Mouse (Mus musculus) limb, embryonic 10.5 days (tissue): ENCODE measurements around the gene Gabrb1. TPM values are rescaled to one million over a fixed set of nuclear protein-coding genes. Genes with fewer than 3 reads are reported as not detected.
A peak's percentile ranks its signal among the peaks of the same experiment; 100 is the strongest.

Experiments
- DNase-seq: peaks from one replicate; pipeline ENCODE4 v3.0.0-alpha.2; 2017; ENCODE audit warnings: low spot score
- H3K27ac ChIP-seq: fragments of 300-500 bp; sonication (generic); 2 replicates; pipeline ENCODE4 v1.5.1; 2016; ENCODE audit warnings: mild to moderate bottlenecking
- H3K27me3 ChIP-seq: fragments of 300-500 bp; sonication (generic); 2 replicates; pipeline ENCODE4 v1.6.1; 2016; ENCODE audit warnings: low read depth, mild to moderate bottlenecking; ENCODE audit not compliant: poor library complexity, severe bottlenecking
- H3K36me3 ChIP-seq: fragments of 300-500 bp; sonication (generic); 2 replicates; pipeline ENCODE4 v1.6.1; 2016; ENCODE audit warnings: mild to moderate bottlenecking, moderate library complexity
- H3K4me1 ChIP-seq: fragments of 300-500 bp; sonication (generic); 2 replicates; pipeline ENCODE4 v1.6.1; 2016
- H3K4me3 ChIP-seq: fragments of 300-500 bp; sonication (generic); 2 replicates; pipeline ENCODE4 v1.5.1; 2016; ENCODE audit warnings: mild to moderate bottlenecking, moderate library complexity
- H3K9me3 ChIP-seq: fragments of 300-500 bp; sonication (generic); replicated peaks from 2 replicates; pipeline ENCODE4 v1.6.1; 2016; ENCODE audit warnings: mild to moderate bottlenecking
- WGBS: fragments of 180-500 bp; shearing (Covaris S2); methylation state at CpG from one replicate; pipeline ENCODE4 v1.1.7; 2016; 5-methylcytosine and 5-hydroxymethylcytosine counted together
- polyA plus RNA-seq: library from polyadenylated mRNA; unstranded; fragments of >200 nt; fragmentation: Nextera tagmentation; extraction: Ambion mirVana; gene quantifications from 2 replicates; pipeline ENCODE4 v1.2.1, GENCODE M21; 2016

Gabrb1 gene
- polyA plus RNA-seq: 0.01 and 0.04 TPM in 2 replicates

DNA sequence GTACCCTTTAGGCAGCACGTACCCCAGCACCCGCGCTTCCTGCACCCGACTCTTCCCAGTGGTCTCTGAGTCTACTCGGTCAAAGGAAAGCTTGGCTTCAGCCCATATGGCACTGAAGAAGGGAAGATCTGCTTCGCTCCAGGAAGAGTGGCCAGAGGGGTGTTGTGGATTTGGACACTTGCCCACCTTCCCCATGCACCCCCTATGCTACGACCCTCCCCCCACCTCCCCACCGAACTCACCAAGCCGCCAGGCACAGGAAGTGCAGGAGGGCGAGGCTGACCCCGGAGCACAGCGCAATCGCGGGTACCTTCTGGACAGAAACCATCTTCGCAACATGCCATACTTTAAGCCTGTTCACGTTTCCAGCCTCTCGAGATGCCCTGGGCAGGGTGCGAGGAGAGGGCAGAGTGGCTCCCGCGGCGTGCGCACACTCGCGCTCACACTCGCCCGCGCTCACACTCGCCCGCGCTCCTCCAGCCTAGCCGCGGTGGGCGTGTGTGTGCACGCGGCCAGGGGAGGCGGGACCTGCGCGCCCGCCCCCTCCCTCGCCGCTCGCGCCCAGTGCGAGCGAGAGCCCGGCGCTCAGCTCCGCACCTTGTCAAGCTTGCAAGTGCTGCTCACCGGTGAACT lies at the start of gene Gabrb1:
Gabrb1 (plus strand) TSS at position 632 of the 633 bp plus-strand sequence.
- H3K36me3 ChIP-seq: no peaks in the 10 kb centered on the region
- WGBS: 0% methylated on average over 49 of the region's 49 CpGs
- H3K27ac ChIP-seq: peak within 1 kb of the TSS; percentile 50; the same call in 1 of the 2 replicates
- peak; percentile 61 for DNase-seq
- peak within 1 kb of the TSS; percentile 63 for H3K4me3 ChIP-seq
- H3K9me3 ChIP-seq: no peaks in the 10 kb centered on the region
- peaks cover 43% of the 10 kb centered on the region for H3K27me3 ChIP-seq
- peaks cover 20% of the 10 kb centered on the region for H3K4me1 ChIP-seq

DNA sequence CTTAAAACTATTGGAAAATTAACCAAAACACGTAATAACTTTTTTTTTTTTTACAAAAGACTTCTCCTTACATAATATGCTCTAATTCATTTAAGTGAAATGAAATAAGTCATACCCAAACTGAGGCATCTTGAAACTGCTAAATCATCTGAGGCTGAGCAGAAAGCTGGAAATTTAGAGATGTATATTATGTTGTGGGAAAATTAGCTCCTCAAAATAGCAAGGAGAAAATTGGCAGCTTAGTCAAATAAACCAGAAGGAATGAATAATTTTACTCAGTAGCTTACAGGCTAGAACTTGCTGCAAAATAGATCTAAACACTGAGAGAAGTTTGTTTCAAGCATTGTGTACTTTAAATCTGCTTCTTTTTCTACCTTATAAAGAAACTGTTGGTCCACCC lies 49.2 kb upstream of the Gabrb1 start:
- Histone ChIP-seq H3K9me3 (no peaks in the 10 kb centered on the region), H3K4me1 (no peaks in the 10 kb centered on the region), H3K36me3 (no peaks in the 10 kb centered on the region), H3K4me3 (no peak overlapping the region), H3K27ac (no peak overlapping the region), H3K27me3 (no peaks in the 10 kb centered on the region)
- DNase-seq: no peak
- 86% methylated on average over 1 of the region's 1 CpGs for WGBS

DNA sequence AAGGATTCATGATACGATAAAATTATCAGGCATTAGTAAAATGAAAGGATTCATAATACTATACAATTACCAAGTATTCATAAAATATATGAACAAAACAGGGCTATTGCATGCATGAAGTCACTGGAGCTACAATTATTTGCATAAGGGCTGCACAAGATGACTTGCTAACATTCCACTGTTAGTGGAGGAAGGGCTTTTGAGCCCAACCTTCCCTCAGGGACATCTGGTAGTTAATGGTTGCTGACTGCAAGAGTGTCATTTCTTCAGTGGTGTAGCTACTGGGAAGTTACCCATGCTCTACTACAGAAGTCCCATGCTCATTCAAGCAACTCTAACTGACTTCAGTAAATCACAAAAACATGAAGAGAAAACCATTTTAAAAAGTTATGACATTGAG lies 43.6 kb upstream of the Gabrb1 start:
- H3K36me3 ChIP-seq: no peaks in the 10 kb centered on the region
- WGBS: 93% methylated on average over 1 of the region's 1 CpGs
- no peak overlapping the region for H3K27ac ChIP-seq
- no peaks in the 10 kb centered on the region for H3K27me3 ChIP-seq
- H3K4me1 ChIP-seq: no peaks in the 10 kb centered on the region
- no peak overlapping the region for H3K4me3 ChIP-seq
- DNase-seq: no peak
- H3K9me3 ChIP-seq: no peaks in the 10 kb centered on the region

DNA sequence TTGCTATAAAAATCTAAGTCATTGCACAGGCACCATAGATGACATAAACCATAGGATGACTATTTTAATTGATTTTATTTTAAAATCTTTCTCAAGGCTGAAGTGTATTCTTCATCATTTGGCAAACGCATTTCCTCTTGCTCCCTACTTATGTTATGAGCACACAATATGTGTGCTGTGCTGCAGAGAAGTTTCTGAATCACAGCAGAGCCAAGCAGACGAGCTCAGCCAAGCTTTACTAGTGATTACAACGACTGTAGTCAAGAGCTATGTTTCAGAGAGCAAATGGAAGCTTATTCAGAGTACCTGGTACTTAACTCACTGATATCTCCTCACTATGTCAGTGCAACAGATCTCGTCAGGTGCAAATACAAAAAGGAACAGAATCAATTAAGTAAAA lies 41.2 kb upstream of the Gabrb1 start:
- Histone ChIP-seq H3K9me3 (no peaks in the 10 kb centered on the region), H3K36me3 (no peaks in the 10 kb centered on the region), H3K27me3 (no peaks in the 10 kb centered on the region), H3K4me1 (no peaks in the 10 kb centered on the region), H3K4me3 (no peak overlapping the region), H3K27ac (no peak overlapping the region)
- 81% methylated on average over 4 of the region's 4 CpGs for WGBS
- DNase-seq: no peak

DNA sequence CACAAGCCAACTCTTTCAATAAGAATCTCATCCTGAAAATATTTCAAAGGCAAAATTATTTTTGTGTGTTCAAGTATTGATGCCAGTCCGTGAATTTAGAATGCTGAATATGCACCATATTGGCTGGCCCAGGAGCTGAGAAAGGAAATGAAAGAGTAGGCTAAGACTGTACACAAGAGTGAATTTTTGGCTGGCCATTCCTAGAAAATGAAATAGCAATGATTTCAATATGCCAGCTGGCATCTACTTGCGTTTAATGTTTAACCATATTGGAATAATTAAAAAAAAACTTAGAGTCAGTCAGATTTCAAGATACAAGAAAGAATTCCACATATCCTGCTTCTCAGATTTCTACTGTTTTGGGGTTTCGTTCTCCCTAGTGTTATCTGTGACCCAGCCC lies 30.1 kb upstream of the Gabrb1 start:
- DNase-seq: no peak
- Histone ChIP-seq H3K27ac (no peak overlapping the region), H3K9me3 (no peaks in the 10 kb centered on the region), H3K36me3 (no peaks in the 10 kb centered on the region), H3K4me3 (no peak overlapping the region), H3K4me1 (no peaks in the 10 kb centered on the region), H3K27me3 (no peaks in the 10 kb centered on the region)
- 96% methylated on average over 3 of the region's 3 CpGs for WGBS

DNA sequence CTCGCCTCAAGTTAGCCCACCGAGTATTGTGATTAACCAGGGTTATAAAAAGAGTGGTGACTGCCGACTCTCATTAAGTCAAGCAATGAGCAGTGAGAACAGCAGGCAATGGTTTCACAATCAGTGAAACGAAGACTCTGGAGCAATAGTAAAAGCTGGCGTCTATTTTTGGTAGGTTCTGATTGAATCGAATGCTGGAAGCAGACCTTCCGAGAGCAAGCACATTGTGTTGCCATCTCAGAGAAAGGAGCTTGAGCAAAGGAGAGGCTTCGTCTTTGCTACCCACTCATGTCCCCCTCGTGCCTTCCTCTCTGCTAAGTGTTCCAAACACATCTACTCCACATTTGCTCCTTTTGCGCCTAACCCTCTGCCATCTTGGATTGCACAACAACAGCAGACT lies 18.1 kb upstream of the Gabrb1 start:
- no peaks in the 10 kb centered on the region for H3K27me3 ChIP-seq
- WGBS: 81% methylated on average over 10 of the region's 10 CpGs
- H3K4me1 ChIP-seq: no peaks in the 10 kb centered on the region
- H3K4me3 ChIP-seq: no peak overlapping the region
- no peaks in the 10 kb centered on the region for H3K9me3 ChIP-seq
- no peak for DNase-seq
- no peaks in the 10 kb centered on the region for H3K36me3 ChIP-seq
- H3K27ac ChIP-seq: no peak overlapping the region

DNA sequence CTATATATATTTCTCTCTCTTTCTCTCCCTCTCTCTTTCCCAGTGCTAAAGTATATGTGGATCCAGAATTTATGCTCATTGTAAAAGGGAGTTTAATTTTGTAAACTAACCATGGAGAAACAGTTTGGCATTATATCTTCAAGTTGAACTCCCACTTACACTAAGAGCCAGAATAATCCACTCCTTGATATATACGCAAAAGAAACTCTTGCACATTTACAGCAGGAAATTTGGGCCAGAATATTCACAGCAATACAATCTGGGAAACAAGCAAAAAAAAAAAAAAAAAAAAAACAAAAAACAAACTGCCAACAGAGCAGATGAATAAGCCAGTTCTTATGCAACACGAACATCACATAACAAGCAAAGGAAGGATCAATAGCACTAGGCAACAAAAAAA lies 9.8 kb upstream of the Gabrb1 start:
- Histone ChIP-seq H3K27me3 (no peaks in the 10 kb centered on the region), H3K9me3 (no peaks in the 10 kb centered on the region), H3K4me1 (no peaks in the 10 kb centered on the region), H3K27ac (no peak overlapping the region), H3K4me3 (no peak overlapping the region), H3K36me3 (no peaks in the 10 kb centered on the region)
- 89% methylated on average over 2 of the region's 2 CpGs for WGBS
- DNase-seq: no peak

DNA sequence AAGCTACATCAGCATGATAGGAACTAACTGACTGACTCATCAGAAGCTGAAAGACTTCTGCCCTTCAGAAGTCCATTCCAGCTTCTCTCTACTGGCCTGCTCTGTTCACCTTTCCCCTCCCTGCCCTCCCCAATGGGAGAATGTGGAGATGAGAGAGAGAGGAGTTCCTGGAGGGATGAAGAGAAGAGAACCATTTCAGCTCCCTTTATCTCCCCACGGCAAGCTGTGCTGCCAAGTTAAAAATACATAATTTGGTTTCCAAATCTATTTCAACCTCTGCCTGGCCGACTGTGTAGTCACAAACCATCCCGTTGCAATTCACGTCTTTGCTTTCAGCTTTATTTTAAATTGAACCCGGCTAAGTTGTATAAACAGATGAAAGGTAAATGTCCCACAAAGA lies 3.9 kb upstream of the Gabrb1 start:
- no peak overlapping the region for H3K4me3 ChIP-seq
- peaks cover 36% of the 10 kb centered on the region for H3K27me3 ChIP-seq
- H3K27ac ChIP-seq: no peak overlapping the region
- WGBS: 92% methylated on average over 5 of the region's 5 CpGs
- no peak for DNase-seq
- H3K36me3 ChIP-seq: no peaks in the 10 kb centered on the region
- H3K4me1 ChIP-seq: peaks cover 20% of the 10 kb centered on the region
- no peaks in the 10 kb centered on the region for H3K9me3 ChIP-seq

DNA sequence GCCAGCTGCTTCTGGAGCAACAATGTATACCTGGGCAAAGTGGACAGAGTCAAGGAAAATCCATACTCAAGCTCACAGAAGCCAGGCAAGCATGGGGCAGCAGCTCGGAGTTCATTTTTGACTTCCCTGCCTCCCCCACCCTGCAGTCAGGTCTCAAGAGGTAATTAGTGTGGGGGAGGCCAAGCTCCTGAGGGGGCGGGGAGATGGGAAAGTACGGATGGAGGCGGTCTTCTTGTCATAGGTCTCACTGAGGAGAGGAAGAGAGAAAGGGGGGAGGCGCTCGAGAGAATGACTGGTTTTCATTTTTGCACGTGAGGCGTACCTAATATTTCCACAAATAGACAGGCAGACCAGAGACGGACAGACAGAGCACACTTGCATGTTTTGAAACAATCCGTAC lies 1.1 kb upstream of the Gabrb1 start:
- no peaks in the 10 kb centered on the region for H3K36me3 ChIP-seq
- no peak for DNase-seq
- 9% methylated on average over 10 of the region's 10 CpGs for WGBS

DNA sequence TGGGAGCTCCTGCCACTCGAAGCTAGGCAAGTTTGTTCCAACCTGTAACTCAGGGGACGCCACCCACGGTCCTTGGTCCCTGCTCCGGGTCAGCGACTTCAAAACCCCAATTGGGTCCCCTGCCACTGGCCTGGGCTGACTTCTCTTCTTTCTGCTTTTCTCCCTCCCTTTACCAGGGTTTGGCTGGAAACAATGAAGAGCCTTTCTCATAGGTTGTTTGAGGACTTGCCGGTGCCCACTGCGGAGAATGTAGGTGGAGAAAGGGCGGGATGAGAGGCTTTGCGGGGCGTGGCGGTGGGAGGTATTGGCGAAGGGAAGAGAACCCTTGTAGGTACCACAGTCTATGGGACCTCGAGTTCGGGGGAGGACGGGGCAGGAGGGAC lies 193 bp downstream of the Gabrb1 start, which contains the start of gene Gabra4:
Gabra4 (minus strand) TSS at position 194 of the 383 bp plus-strand sequence.
- WGBS: under 1% methylated on average over 15 of the region's 15 CpGs
- peaks cover 43% of the 10 kb centered on the region for H3K27me3 ChIP-seq
- peak within 1 kb of the TSS; percentile 50; the same call in 1 of the 2 replicates for H3K27ac ChIP-seq
- H3K9me3 ChIP-seq: no peaks in the 10 kb centered on the region
- H3K36me3 ChIP-seq: no peaks in the 10 kb centered on the region
- DNase-seq: peak; percentile 57
- H3K4me1 ChIP-seq: peaks cover 20% of the 10 kb centered on the region
- peak within 1 kb of the TSS; percentile 63 for H3K4me3 ChIP-seq

More for the DNA sequence above, 1.1 kb upstream of the Gabrb1 start:
- Histone ChIP-seq H3K9me3 (no peaks in the 10 kb centered on the region), H3K27me3 (peaks cover 43% of the 10 kb centered on the region), H3K27ac (no peak overlapping the region), H3K4me3 (peak overlapping the region; percentile 63; the same call in 1 of the 2 replicates), H3K4me1 (peaks cover 20% of the 10 kb centered on the region)

DNA sequence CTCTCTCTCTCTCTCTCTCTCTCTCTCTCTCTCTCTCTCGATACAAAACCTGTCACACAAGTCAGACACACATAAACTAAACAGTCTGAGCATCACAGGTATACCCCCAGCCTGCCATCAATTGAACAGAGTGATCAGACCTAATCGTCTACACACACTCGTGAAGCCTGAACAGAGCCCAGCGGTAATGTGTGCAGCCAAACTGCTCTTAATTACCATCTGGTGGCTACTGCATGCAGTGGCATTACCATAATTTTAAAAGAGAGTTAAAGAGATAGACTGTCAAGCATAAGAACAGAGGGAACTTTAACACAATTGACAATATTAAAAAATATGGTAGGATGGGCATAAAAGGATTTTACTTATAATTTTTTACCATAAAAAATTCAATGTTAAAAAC lies 7.7 kb downstream of the Gabrb1 start:
- 53% methylated on average over 4 of the region's 4 CpGs for WGBS
- DNase-seq: no peak
- H3K36me3 ChIP-seq: no peaks in the 10 kb centered on the region
- H3K4me3 ChIP-seq: no peak overlapping the region
- no peaks in the 10 kb centered on the region for H3K27me3 ChIP-seq
- H3K4me1 ChIP-seq: no peaks in the 10 kb centered on the region
- H3K27ac ChIP-seq: no peak overlapping the region
- no peaks in the 10 kb centered on the region for H3K9me3 ChIP-seq

DNA sequence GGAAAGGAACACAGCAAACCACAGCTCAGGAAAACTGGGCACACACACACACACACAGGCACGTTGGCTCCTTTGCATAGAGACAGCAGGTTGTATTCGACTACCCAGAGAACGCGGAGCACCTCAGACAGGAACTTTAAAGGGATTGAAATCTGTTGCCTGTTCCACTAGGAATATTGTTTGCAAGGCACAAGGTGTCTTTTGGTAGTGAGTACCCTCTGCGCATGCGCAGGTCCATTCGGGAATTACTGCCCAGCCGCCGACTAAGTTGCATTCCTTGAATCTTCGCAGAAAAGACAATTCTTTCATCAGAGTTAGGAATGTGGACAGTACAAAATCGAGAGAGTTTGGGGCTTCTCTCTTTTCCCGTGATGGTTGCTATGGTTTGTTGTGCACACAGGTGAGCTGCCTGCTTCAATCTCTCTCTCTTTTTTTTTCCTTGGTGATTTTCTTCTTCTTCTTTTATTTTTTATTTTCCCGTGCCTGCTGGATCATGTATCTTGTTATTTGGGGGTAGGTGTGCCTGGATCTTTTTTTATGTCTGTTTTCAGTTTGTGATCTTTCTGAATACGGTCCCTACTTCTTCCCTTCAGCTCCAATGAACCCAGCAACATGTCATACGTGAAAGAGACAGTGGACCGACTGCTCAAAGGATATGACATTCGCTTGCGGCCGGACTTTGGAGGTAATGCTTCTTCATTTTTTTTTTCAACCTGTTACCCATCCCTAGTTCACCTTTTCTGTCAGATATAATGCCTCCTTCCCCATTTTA lies 42.0 kb downstream of the Gabrb1 start:
- DNase-seq: peak; percentile 55
- Histone ChIP-seq H3K36me3 (no peaks in the 10 kb centered on the region), H3K9me3 (no peaks in the 10 kb centered on the region), H3K27me3 (peaks cover 34% of the 10 kb centered on the region), H3K4me1 (peaks cover 15% of the 10 kb centered on the region), H3K4me3 (peak overlapping the region; percentile 57), H3K27ac (no peak overlapping the region)
- WGBS: 1% methylated on average over 19 of the region's 19 CpGs

DNA sequence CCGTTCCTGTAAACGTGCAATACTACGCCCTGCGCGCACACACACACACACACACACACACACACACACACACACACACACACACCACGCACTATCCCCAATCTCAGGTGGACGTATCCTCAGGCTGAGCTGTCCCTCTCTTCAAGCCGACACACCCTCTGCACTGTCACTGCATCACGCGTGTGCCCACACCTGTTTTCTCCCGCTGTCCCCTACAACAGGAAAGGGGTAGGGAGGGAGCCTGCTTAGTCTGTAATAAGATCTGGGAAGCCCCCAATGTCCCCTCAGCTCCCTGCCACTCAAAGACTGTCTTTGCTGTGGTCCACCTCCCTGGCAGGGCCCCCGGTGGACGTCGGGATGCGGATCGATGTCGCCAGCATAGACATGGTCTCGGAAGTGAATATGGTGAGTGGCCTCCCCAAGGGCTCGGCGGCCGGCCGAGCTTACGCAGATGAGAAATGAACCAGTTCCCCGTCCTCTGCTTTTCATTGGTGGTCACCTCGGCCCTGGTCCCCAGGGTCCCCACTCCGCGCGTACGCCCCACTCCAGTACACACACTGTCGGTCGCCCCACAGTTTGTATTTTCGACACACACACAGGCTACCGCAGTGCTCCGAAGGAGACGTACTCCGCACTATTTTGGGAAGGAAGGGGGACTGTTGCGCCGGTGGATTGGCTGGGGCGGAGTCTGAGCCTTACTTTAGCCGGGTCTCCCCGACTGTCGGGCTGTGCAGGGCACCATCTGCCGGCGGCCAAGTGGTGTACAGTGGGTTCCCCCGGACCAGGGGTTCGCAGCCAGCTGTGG lies 42.8 kb downstream of the Gabrb1 start:
- peaks cover 34% of the 10 kb centered on the region for H3K27me3 ChIP-seq
- WGBS: under 1% methylated on average over 46 of the region's 46 CpGs
- DNase-seq: peak; percentile 74
- peaks cover 15% of the 10 kb centered on the region for H3K4me1 ChIP-seq
- no peaks in the 10 kb centered on the region for H3K36me3 ChIP-seq
- H3K9me3 ChIP-seq: no peaks in the 10 kb centered on the region
- H3K27ac ChIP-seq: no peak overlapping the region; the same call in 1 of the 2 replicates
- H3K4me3 ChIP-seq: peak overlapping the region; percentile 57
